In genomic region chr13:12454686-12455390, GRCm38 (mm10) we compare ENCODE assay signal across 23 mouse cellular contexts. TPM values are rescaled to one million over a fixed set of nuclear protein-coding genes. Genes with fewer than 3 reads are reported as not detected.
DNase-seq lines count a peak whose midpoint lies in the region; ATAC-seq and TF ChIP-seq lines count a peak whose summit lies in the region.
"Had no signal": no experiment of that assay in that cellular context is flagged by ENCODE, and none has a peak within 500 bp of the region (broad histone marks: within the 10 kb centered on the region; RNA-seq: fewer than 3 reads in every experiment).

No protein-coding gene starts in this region.

- H3K79me2 ChIP-seq in liver, adult 2 months (ENCODE audit: control insufficient read depth, insufficient read depth, low read length), result peaks cover 12% of the 10 kb centered on the region; the same call in 1 of the 2 replicates

- H3K36me3 ChIP-seq in kidney, adult 2 months (ENCODE audit: control insufficient read depth, insufficient read depth, low read length), result no peaks in the 10 kb centered on the region
- H3K36me3 ChIP-seq in kidney, embryonic 14.5 days (ENCODE audit: control insufficient read depth, insufficient read depth, low read length), result peaks cover 3% of the 10 kb centered on the region; the same call in 1 of the 2 replicates
- H3K36me3 ChIP-seq in liver, adult 2 months (ENCODE audit: control insufficient read depth, insufficient read depth, low read length), result peaks cover 51% of the 10 kb centered on the region
- H3K36me3 ChIP-seq in liver, embryonic 11.5 days (ENCODE audit: control insufficient read depth, insufficient read depth, low read length), result 0 out of 2 replicates have a peak, but pooled peaks cover 2% of the 10 kb centered on the region
- H3K36me3 ChIP-seq: forebrain, embryonic 10.5 days; forebrain, embryonic 12.5 days had no signal

- 67% methylated on average over 7 of the region's 7 CpGs for WGBS in kidney, adult 2 months
- whole genome bisulfite sequencing in kidney, embryonic 14.5 days, result 80% methylated on average over 7 of the region's 7 CpGs
- WGBS in liver, adult 2 months, result 32% methylated on average over 7 of the region's 7 CpGs
- 83% methylated on average over 7 of the region's 7 CpGs for WGBS in liver, embryonic 11.5 days

- peak; percentile 24 for DNase-seq in kidney, adult 11 months
- DNase-seq in kidney, postnatal 25 days, result no peak
- peak; percentile 65 for DNase-seq in kidney, adult 2 months
- peak; percentile 96 for DNase-seq in liver, adult 2 months (ENCODE audit: extremely low read depth, low read depth, low spot score)
- DNase-seq in liver, embryonic 11.5 days (ENCODE audit: low spot score), result no peak
- DNase-seq: adrenal gland, adult 2 months; adrenal gland, postnatal 10 days; adrenal gland, postnatal 25 days; cerebellum, adult 11 months; cerebellum, adult 18-20 months; cerebellum, adult 8-10 months; cerebellum, adult 9-11 months; cerebellum, postnatal 14 days; cerebellum, postnatal 36 days; embryo, embryonic 11 days had no signal

- no peak for ATAC-seq in kidney, embryonic 14.5 days (ENCODE audit: low FRiP score, low TSS enrichment)
- no peak for ATAC-seq in liver, embryonic 11.5 days (replicated peaks; ENCODE audit: low FRiP score)
- ATAC-seq: forebrain, embryonic 14.5 days; forebrain, embryonic 16.5 days had no signal

- no peak for TF ChIP-seq CTCF in kidney, adult 2 months (conservative IDR thresholded peaks at IDR 0.05; ENCODE audit: insufficient read depth, insufficient read length, low read depth, low read length)
- TF ChIP-seq CTCF in liver, adult 2 months (IDR thresholded peaks at IDR 0.05; ENCODE audit: low read depth, low read length), result no peak

- H3K4me1 ChIP-seq in kidney, adult 2 months (ENCODE audit: control insufficient read depth, insufficient read depth, low read length), result peaks cover 20% of the 10 kb centered on the region
- H3K4me1 ChIP-seq in kidney, embryonic 14.5 days (ENCODE audit: control insufficient read depth, insufficient read depth, low read length), result no peaks in the 10 kb centered on the region
- H3K4me1 ChIP-seq in liver, adult 2 months (ENCODE audit: control insufficient read depth, insufficient read depth, low read length), result peaks cover 34% of the 10 kb centered on the region
- no peaks in the 10 kb centered on the region for H3K4me1 ChIP-seq in liver, embryonic 11.5 days (replicated peaks; ENCODE audit: control insufficient read depth, insufficient read depth, low read length)
- H3K4me1 ChIP-seq: embryonic facial prominence, embryonic 13.5 days; forebrain, embryonic 10.5 days; forebrain, embryonic 12.5 days had no signal

- TF ChIP-seq POLR2A in kidney, adult 2 months (IDR thresholded peaks at IDR 0.05; ENCODE audit: low read depth, low read length), result no peak
- no peak for TF ChIP-seq POLR2A in liver, adult 2 months (IDR thresholded peaks at IDR 0.05; ENCODE audit: extremely low read depth, insufficient read depth, low read length)

- H3K27me3 ChIP-seq in kidney, adult 2 months (replicated peaks; ENCODE audit: control insufficient read depth, insufficient read depth, low read length), result no peaks in the 10 kb centered on the region
- no peaks in the 10 kb centered on the region for H3K27me3 ChIP-seq in kidney, embryonic 14.5 days (ENCODE audit: control insufficient read depth, insufficient read depth, low read length)
- H3K27me3 ChIP-seq in liver, adult 2 months (ENCODE audit: control insufficient read depth, insufficient read depth, low read length), result no peaks in the 10 kb centered on the region
- no peaks in the 10 kb centered on the region for H3K27me3 ChIP-seq in liver, embryonic 11.5 days (replicated peaks; ENCODE audit: control insufficient read depth, insufficient read depth, low read length)
- H3K27me3 ChIP-seq: embryonic facial prominence, embryonic 13.5 days; embryonic facial prominence, embryonic 15.5 days; forebrain, embryonic 12.5 days had no signal

- H3K4me3 ChIP-seq in kidney, adult 2 months (ENCODE audit: insufficient read depth, low read depth, low read length), result no peak overlapping the region
- H3K4me3 ChIP-seq in kidney, embryonic 14.5 days (ENCODE audit: low read length), result no peak overlapping the region
- no peak overlapping the region for H3K4me3 ChIP-seq in liver, adult 2 months (ENCODE audit: insufficient read depth, low read depth, low read length)
- H3K4me3 ChIP-seq in liver, embryonic 11.5 days (ENCODE audit: low read depth, low read length), result no peak overlapping the region
- H3K4me3 ChIP-seq: embryonic facial prominence, embryonic 13.5 days; embryonic facial prominence, embryonic 15.5 days; erythroblast, embryonic 14.5 days; forebrain, embryonic 10.5 days; forebrain, embryonic 12.5 days had no signal

- H3K9me3 ChIP-seq in kidney, embryonic 14.5 days (ENCODE audit: control insufficient read depth, low read length), result no peaks in the 10 kb centered on the region
- H3K9me3 ChIP-seq in liver, embryonic 11.5 days (ENCODE audit: control insufficient read depth, low read length), result no peaks in the 10 kb centered on the region
- H3K9me3 ChIP-seq: embryonic facial prominence, embryonic 13.5 days; embryonic facial prominence, embryonic 15.5 days; forebrain, embryonic 10.5 days; forebrain, embryonic 12.5 days had no signal

- H3K4me2 ChIP-seq in kidney, embryonic 14.5 days (replicated peaks; ENCODE audit: low read depth, low read length), result no peak overlapping the region
- H3K4me2 ChIP-seq in liver, embryonic 11.5 days, result no peak overlapping the region
- H3K4me2 ChIP-seq: embryonic facial prominence, embryonic 13.5 days; embryonic facial prominence, embryonic 15.5 days; forebrain, embryonic 12.5 days had no signal

- no peak overlapping the region for H3K9ac ChIP-seq in kidney, embryonic 14.5 days (ENCODE audit: low read depth, low read length)
- peak overlapping the region; percentile 35 for H3K9ac ChIP-seq in liver, adult 2 months (ENCODE audit: low read depth, low read length)
- H3K9ac ChIP-seq in liver, embryonic 11.5 days (ENCODE audit: low read depth, low read length), result no peak overlapping the region
- H3K9ac ChIP-seq: embryonic facial prominence, embryonic 13.5 days; embryonic facial prominence, embryonic 15.5 days; forebrain, embryonic 12.5 days had no signal

- H3K27ac ChIP-seq in kidney, adult 2 months (ENCODE audit: insufficient read depth, low read depth, low read length), result peak overlapping the region; percentile 37; the same call in 1 of the 2 replicates
- no peak overlapping the region for H3K27ac ChIP-seq in kidney, embryonic 14.5 days (ENCODE audit: low read depth, low read length)
- peak overlapping the region; percentile 97 for H3K27ac ChIP-seq in liver, adult 2 months (replicated peaks; ENCODE audit: insufficient read depth, low read depth, low read length)
- H3K27ac ChIP-seq in liver, embryonic 11.5 days (ENCODE audit: low read depth, low read length), result no peak overlapping the region
- H3K27ac ChIP-seq: embryonic facial prominence, embryonic 13.5 days; embryonic facial prominence, embryonic 15.5 days; forebrain, embryonic 10.5 days; forebrain, embryonic 12.5 days had no signal

RNA-seq across cellular contexts. Expression of gene Lgals8, which starts 9.9 kb away (rescaled TPM):
- polyA plus RNA-seq in kidney, adult 2 months (2012; rRNA removed), result 34.6 and 40.3 TPM in 2 replicates
- 12.3 and 19.2 TPM in 2 replicates for polyA plus RNA-seq in kidney, embryonic 14.5 days (2014; fragmentation: Nextera tagmentation; extraction: Ambion mirVana)
- 134 and 180 TPM in 2 replicates for total RNA-seq in liver, adult 2 months (2014; rRNA removed)
- 44.7 and 51.6 TPM in 2 replicates for polyA plus RNA-seq in liver, adult 2 months (2012; rRNA removed)
- polyA plus RNA-seq in liver, embryonic 11.5 days (2014; fragmentation: Nextera tagmentation; extraction: Ambion mirVana), result 17.4 and 19.7 TPM in 2 replicates

Comparison
In these comparisons a context has a peak if more than half of its experiments do, and no peak if none do; other contexts are left out.
1. DNase-seq: peak in kidney, adult 11 months (single experiment), kidney, adult 2 months (single experiment) and liver, adult 2 months (single experiment); none in kidney, postnatal 25 days (0 of 2) and liver, embryonic 11.5 days (single experiment).
2. H3K27ac ChIP-seq: peak in kidney, adult 2 months (single experiment) and liver, adult 2 months (single experiment); none in kidney, embryonic 14.5 days (single experiment) and liver, embryonic 11.5 days (single experiment).